Mouse (Mus musculus) liver, embryonic 14.5 days (tissue): ENCODE data around the gene Spata13.

Experiments used
- CTCF ChIP-seq: IDR thresholded peaks from 2 replicates; pipeline ENCODE4 v1.5.1; 2016; ENCODE audit warnings: antibody characterized with exemption, low read depth, control low read depth
- EP300 ChIP-seq: IDR thresholded peaks from 2 replicates; pipeline ENCODE4 v1.6.1; 2016; ENCODE audit warnings: antibody characterized with exemption, low read depth

DNA sequence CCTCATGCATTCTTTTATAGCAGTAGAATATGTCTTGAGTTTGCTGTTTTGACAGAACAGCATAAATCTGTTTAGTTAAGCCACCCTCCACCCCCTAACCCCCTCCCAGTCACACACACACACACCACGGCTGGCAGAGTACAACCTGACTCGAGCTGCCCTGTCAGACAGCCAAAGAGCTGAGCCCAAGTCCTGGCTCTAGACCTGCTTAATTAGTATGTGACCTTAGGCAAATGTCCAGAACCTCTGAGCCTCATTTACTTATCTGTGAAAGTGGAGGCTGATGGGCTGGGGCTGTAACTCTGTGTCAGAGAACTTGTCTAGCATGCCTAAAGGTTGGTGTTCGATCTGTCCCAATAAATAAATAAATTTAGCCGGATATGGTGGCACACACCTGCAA is 26.1 kb upstream of the Spata13 start:
- no peak for TF ChIP-seq CTCF
- TF ChIP-seq EP300, result no peak
